Mouse (Mus musculus): ENCODE measurements around the gene Kti12. TPM values are rescaled to one million over a fixed set of nuclear protein-coding genes. Genes with fewer than 3 reads are reported as not detected.

The Kti12 gene
- polyA plus RNA-seq (2017; shearing (Covaris generic)): 56.6 TPM

DNA sequence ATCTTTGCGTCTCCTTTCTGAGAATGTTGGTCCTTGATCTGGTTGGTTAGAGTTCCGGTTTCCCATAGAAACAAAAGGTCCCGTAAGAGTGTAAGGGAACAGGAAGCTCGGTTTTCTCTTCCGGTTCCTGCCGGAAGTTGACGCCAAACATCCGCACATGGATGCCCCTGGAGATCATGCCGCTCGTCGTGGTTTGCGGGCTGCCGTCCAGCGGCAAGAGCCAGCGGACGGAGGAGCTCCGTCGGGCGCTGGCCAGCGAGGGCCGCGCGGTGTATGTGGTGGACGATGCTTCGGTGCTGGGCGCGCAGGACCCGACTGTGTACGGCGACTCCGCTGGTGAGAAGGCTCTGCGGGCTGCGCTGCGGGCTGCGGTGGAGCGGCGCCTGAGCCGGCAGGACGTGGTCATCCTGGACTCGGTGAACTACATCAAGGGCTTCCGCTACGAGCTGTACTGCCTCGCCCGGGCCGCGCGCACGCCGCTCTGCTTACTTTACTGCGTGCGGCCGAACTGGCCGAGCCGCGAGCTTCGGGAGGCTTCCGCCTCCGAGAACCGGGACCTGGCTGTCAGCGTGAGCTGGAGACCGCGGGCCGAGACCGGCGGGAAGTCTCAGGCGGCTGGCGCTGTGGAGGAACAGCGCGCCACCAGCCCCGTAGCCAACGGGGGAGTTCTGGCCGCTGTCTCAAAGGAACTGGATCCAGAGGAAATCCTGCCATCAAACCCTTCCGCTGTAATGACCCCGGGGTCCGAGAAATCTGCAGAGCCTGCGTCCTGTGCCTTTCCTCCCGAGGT lies at the start of gene Kti12:
Gene Kti12 (plus strand): TSS at position 71 of the 790 bp plus-strand sequence.

DNA sequence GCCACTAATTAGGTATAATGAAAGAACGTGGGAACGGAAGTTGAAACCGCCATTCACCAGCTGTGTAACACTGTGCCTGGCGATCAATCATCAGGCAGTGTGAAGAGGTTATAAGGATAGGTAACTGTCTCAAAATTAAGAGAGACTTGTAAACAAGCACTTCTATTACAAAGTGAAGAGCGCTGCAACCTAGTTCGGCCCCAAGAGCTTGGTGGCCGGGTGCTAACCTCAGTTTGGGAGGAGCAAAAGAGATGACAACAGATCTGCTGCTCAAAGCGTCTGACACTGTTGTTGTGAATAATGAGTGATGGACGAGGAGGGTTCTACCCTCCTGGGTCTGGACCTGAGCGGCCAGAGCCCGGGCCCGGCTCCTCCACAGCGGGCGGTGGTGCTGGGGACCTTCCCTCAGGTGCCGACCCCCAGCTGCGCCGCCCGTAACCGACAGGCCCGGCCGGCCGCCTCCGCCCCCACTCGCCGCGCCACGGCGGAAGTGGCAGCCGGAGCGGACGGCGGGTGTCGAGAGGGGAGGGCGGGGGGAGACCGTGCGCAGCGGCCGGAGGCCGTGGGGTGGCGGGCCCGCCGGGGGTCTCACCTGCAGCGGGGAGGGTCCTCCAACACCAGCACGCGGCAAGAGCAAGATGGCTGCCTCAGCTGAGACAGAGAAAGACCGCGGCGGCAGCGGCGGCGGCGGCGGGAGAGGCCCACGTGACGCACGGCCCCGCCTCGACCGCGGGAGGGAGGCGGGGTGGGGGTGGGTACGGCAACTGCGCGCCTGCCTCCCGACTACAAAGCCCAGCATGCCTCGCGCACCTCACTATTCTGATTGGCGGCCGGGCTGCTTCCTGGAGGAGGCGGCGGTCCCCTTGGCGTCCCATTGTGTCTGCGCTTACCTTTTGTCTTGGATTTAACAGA lies 14.4 kb upstream of the Kti12 start, which contains the start of gene Btf3l4:
Gene Btf3l4 (minus strand): TSS at position 699 of the 912 bp plus-strand sequence.

DNA sequence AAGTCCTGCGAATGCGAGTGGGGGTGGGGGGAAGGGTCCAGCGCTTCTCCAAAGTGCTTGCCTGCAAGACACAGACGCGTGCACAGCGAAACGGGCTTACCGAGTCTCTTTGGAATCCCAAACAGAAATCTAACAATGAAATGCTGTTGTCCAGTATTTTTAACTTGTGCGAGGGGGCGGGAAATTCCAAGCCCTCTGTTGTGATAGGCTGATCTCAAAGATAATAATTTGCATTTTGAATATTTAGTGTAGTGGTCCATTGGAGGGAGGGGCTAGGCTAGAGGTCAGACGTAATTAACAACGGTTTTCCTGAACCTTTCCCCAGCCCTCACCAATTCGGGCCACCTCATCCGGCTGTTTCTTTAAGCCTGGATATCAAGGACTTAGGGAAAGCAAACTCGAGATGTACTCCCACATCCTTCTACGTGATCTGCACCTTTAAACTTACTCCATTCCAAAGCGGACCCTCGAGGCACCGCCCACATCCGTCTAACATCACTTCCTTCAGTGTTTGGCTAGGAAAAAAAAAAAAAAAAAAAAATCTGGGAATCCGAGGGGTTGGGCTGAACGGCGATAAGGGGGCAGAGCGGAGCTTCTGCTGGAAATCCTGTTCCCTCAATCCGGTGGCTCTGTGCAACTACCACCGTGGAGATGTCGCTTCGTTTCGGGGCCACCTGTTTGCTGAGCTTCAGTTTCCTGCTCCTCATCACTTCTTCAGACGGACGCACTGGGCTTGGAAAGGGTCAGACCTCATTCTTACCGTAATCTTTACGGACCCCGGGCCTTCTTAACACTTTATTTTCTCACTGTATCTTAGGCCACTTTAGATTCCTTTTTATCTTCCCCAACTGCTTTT lies 13.2 kb upstream of the Kti12 start, which contains the start of gene Txndc12:
Gene Txndc12 (plus strand): TSS at position 487 of the 856 bp plus-strand sequence.

DNA sequence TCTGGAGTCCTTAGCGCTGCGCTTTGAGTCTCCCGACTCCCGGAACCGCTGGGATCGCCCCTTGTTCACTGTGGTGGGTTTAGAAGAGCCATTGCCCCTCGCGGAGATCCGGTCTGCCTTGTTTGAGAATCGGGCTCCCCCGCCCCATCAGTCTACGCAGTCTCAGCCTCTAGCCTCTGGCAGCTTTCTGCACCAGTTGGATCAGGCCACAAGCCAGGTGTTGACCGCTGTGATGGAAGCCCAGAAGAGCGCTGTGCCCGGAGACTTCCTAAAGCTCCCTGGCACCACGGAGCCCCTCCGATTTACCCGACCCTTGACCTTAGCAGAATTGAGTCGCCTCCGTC lies 892 bp downstream of the Kti12 start, which contains the start of gene A730015C16Rik:
Gene A730015C16Rik (minus strand): TSS at position 115 of the 344 bp plus-strand sequence.

DNA sequence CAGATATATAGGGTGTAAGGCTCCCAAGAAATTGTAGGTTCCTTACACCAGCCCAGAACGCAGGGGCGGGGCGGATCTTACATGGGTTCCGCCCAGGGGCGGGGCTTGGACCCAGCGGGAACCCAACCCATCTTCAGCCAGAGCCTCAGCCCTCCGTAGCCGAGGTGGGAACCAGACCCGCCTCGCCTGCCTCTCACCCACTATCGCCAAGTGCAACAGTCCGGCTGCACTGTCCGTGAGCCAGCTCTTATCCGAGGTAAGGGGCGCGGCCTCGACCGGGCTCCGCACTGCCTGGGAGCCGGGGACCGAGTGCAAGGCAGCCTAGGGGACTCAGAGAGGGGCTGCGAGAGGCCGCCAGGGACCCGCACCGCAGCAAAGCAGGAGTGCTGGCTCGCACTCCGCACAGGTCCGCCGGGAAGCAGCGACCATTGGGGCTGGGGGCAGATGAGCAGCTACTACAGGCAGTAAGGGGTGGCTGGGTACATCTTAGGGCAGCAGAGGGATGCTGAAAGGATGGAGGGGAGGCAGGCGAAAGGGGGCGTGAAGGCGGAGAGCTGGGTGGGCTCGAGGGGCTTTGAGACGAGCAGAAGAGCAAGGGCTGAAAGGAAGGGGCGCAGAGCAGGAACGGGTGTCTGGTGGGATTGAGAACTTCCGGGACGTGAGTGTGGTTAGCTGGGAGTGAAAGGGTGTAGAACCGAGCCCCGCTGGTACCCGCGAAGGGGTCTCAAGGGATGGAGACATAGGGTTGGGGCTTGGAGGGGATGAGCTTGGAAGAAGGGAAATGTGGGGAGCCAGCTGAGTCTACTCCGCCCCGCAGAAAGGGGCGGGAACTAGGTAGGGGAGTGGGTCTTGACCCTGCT lies 31.6 kb downstream of the Kti12 start, which contains the start of gene Rab3b:
Gene Rab3b (plus strand): TSS at position 101 of the 860 bp plus-strand sequence.

Other genes with a start within 250 kb of the Kti12 start
- gene Cc2d1b, start 227.8 kb upstream of the Kti12 start, polyA plus RNA-seq (2017; shearing (Covaris generic)): 75.9 TPM
- not detected for gene 3110021N24Rik, start 128.1 kb upstream of the Kti12 start, polyA plus RNA-seq (2017; shearing (Covaris generic))
- 0.19 TPM for gene Zfyve9, start 67.0 kb upstream of the Kti12 start, polyA plus RNA-seq (2017; shearing (Covaris generic))
- gene Btf3l4, start 14.2 kb upstream of the Kti12 start, polyA plus RNA-seq (2017; shearing (Covaris generic)): 65.5 TPM
- 11.9 TPM for gene Txndc12, start 13.2 kb upstream of the Kti12 start, polyA plus RNA-seq (2017; shearing (Covaris generic))
- gene A730015C16Rik, start 834 bp downstream of the Kti12 start, polyA plus RNA-seq (2017; shearing (Covaris generic)): 0.37 TPM
- gene Rab3b, start 31.3 kb downstream of the Kti12 start, polyA plus RNA-seq (2017; shearing (Covaris generic)): not detected
- 124 TPM for gene Nrd1, start 152.9 kb downstream of the Kti12 start, polyA plus RNA-seq (2017; shearing (Covaris generic))

Measured in naive thymus-derived CD4-positive, alpha-beta T cell, adult 5 months (primary cell).